Mouse (Mus musculus) hindlimb bud, embryonic 11.5 days (tissue): ENCODE data around the gene Spocd1.

Experiments
- DNase-seq: peaks from one replicate; pipeline ENCODE4 v3.0.0-alpha.2; 2012; ENCODE audit warnings: low read depth, low spot score; ENCODE audit errors: extremely low spot score

Gene Spocd1

GRCm38 (mm10) chr4:129917016-129917603 is 11.9 kb upstream of the Spocd1 start:
- no peak for DNase-seq

- DNase-seq = no peak
Measured at GRCm38 (mm10) chr4:129918464-129918863, 10.6 kb upstream of the Spocd1 start.

- DNase-seq = no peak
Measured at GRCm38 (mm10) chr4:129918901-129919300, 10.1 kb upstream of the Spocd1 start.

GRCm38 (mm10) chr4:129920542-129921313 is 8.3 kb upstream of the Spocd1 start:
- no peak for DNase-seq

- no peak for DNase-seq
Measured at GRCm38 (mm10) chr4:129921314-129921587, 7.8 kb upstream of the Spocd1 start.

- no peak for DNase-seq
Measured at GRCm38 (mm10) chr4:129924143-129924542, 4.9 kb upstream of the Spocd1 start.

GRCm38 (mm10) chr4:129924694-129925093 is 4.4 kb upstream of the Spocd1 start:
- no peak for DNase-seq

- DNase-seq = no peak
Measured at GRCm38 (mm10) chr4:129926544-129926943, 2.5 kb upstream of the Spocd1 start.

GRCm38 (mm10) chr4:129927091-129927490 is 2.0 kb upstream of the Spocd1 start:
- DNase-seq = no peak

GRCm38 (mm10) chr4:129928124-129928751 is 811 bp upstream of the Spocd1 start:
- DNase-seq = peak; percentile 28

- no peak for DNase-seq
Measured at GRCm38 (mm10) chr4:129933696-129934095, 4.6 kb downstream of the Spocd1 start.

- DNase-seq = no peak
Measured at GRCm38 (mm10) chr4:129934177-129934855, 5.3 kb downstream of the Spocd1 start.

- DNase-seq = no peak
Measured at GRCm38 (mm10) chr4:129951359-129951821, 22.3 kb downstream of the Spocd1 start.

- DNase-seq = no peak
Measured at GRCm38 (mm10) chr4:129952241-129952810, 23.3 kb downstream of the Spocd1 start.

- no peak for DNase-seq
Measured at GRCm38 (mm10) chr4:129954527-129954926, 25.5 kb downstream of the Spocd1 start.

- no peak for DNase-seq
Measured at GRCm38 (mm10) chr4:129960180-129960944, 31.3 kb downstream of the Spocd1 start.

- no peak for DNase-seq
Measured at GRCm38 (mm10) chr4:129965294-129965693, 36.2 kb downstream of the Spocd1 start.

- no peak for DNase-seq
Measured at GRCm38 (mm10) chr4:129966201-129966600, 37.2 kb downstream of the Spocd1 start.

- DNase-seq = no peak
Measured at GRCm38 (mm10) chr4:129967024-129968014, 38.3 kb downstream of the Spocd1 start.
